Mouse (Mus musculus) ovary, adult 18-20 months (tissue): ENCODE measurements around the gene Ahctf1.
A peak's percentile ranks its signal among the peaks of the same experiment; 100 is the strongest.

ENCODE experiments used
- DNase-seq: peaks from one replicate; pipeline ENCODE4 v3.0.0; 2022; ENCODE audit warnings: low spot score, mixed read lengths

The Ahctf1 gene

GRCm38 (mm10) chr1:179713367-179713766 lies 90.1 kb downstream of the Ahctf1 start:
- DNase-seq, result no peak

DNA sequence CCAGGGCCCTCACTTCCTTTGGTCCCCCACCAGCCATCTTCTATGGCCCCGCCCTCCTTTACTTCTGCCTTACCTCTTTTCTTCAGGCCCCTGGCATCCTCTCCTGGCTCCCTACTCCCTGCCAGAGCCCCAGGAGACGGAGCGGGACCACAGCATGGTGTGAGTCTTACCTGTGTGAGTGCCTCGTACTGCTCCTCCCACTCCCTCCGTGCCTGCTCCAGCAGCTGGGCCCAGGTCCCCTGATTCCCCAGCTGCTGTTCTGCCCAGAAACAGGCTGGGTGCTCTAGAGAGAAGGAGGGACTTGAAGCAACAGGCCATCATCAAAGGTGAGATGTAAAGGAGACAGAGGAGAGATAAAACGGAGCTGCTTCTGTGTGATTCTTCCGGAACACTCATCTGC lies 90.8 kb downstream of the Ahctf1 start:
- DNase-seq, result no peak

GRCm38 (mm10) chr1:179710739-179711138 lies 92.7 kb downstream of the Ahctf1 start:
- DNase-seq, result no peak

DNA sequence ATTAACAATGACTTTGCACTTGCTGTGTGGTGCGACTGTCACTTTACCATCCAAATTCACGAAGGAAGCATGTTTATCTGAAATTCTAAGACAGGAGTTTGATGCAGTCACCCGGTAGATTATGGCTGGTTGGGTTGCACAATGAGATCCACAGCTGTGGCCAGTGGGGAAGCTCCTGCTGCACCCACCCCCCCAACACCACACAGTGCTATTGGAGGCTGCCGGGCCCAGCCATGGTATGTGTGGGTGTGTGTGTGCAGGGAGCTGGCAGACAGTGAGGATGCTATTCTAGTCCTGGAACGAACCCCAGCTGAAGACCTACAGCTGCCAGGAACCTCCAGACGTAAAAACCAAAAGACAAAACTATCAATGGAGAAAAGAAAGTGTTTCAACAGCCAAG lies 94.1 kb downstream of the Ahctf1 start:
- DNase-seq, result peak; percentile 3

- peak; percentile 11 for DNase-seq
Observed at GRCm38 (mm10) chr1:179705154-179705553, 98.3 kb downstream of the Ahctf1 start.

- DNase-seq, result no peak
Observed at GRCm38 (mm10) chr1:179704150-179704549, 99.3 kb downstream of the Ahctf1 start.
